Mouse (Mus musculus): ENCODE measurements at regions not wholly inside any gene's neighbourhood (a gene's known extent, or its start where the extent isn't known, plus 50 kb on each side); places are given as distances from the start of the nearest gene placed in this dataset.

DNA sequence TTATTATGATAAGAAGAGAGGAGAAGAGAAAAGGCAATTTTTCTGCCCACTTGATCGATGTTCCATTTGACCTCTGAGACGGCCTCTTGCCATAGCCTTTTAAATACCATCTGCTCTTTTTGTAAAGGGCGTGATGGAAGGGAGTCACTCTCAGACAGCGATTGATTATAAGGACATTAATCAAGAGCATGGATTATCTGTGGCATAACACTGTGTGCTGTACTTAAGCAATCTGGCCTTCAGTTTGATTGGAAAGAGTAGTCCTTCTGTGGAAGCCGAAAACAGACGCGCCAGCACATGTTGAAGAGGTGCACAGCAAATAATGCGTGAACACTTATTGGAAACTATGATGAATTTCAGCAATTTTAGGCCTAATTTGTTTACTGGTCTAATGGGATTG is 685.4 kb upstream of the Robo1 start:
- 83% methylated on average over 8 of the region's 8 CpGs for WGBS
- Histone ChIP-seq H3K4me3 (ENCODE audit: low read length) (no peak overlapping the region), H3K27ac (ENCODE audit: low read depth, low read length) (no peak overlapping the region), H3K36me3 (ENCODE audit: control insufficient read depth, insufficient read depth, low read length) (no peaks in the 10 kb centered on the region), H3K9me3 (ENCODE audit: control insufficient read depth, low read length) (no peaks in the 10 kb centered on the region), H3K4me1 (ENCODE audit: control insufficient read depth, insufficient read depth, low read length) (no peaks in the 10 kb centered on the region), H3K4me2 (replicated peaks; ENCODE audit: low read depth, low read length) (no peak overlapping the region), H3K27me3 (ENCODE audit: control insufficient read depth, insufficient read depth, low read length) (no peaks in the 10 kb centered on the region), H3K9ac (ENCODE audit: low read depth, low read length) (no peak overlapping the region)
- no peak for ATAC-seq (ENCODE audit: low FRiP score, low TSS enrichment)

DNA sequence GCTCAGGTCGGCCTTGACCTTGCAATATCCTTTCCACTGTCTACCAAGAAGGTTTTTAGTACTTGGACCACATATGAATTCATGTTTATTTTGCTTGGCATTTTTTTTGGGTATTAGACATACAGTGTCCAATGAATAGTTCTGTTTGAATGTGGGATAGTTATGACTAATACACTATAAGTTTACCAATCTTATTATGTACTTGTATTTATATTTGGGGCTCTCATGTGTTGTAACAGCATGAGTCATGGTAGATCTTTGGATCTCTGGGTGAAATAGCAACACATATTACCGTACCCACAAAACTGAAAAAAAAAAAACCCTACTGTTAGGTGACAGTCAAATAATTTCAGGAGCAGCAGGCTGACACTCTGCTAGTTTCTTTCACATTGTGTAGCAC is 667.7 kb upstream of the Robo1 start:
- Histone ChIP-seq H3K9me3 (ENCODE audit: control insufficient read depth, low read length) (no peaks in the 10 kb centered on the region), H3K4me1 (ENCODE audit: control insufficient read depth, insufficient read depth, low read length) (no peaks in the 10 kb centered on the region), H3K9ac (ENCODE audit: low read depth, low read length) (no peak overlapping the region), H3K27ac (ENCODE audit: low read depth, low read length) (no peak overlapping the region), H3K4me2 (replicated peaks; ENCODE audit: low read depth, low read length) (no peak overlapping the region), H3K36me3 (ENCODE audit: control insufficient read depth, insufficient read depth, low read length) (no peaks in the 10 kb centered on the region), H3K4me3 (ENCODE audit: low read length) (no peak overlapping the region), H3K27me3 (ENCODE audit: control insufficient read depth, insufficient read depth, low read length) (no peaks in the 10 kb centered on the region)
- 83% methylated on average over 2 of the region's 2 CpGs for WGBS
- no peak for ATAC-seq (ENCODE audit: low FRiP score, low TSS enrichment)

DNA sequence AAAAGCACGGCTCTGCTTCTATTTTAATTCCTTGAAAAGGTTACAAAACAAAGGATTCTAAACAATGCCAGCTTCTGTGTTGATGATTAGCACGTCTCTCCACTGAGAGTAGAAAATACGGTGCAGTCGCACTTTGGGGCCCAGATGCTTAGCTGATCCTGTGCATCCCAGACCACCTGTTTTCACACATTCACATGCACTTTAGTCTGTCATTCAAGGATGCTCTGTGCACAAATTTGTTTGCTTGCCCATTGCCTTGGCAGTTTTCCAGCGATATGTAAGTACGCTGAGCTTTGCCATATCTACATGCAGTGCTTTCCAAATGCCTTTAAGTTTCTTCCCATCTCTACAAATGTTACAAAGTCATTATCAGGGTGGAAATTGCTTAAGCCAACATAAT is 664.9 kb upstream of the Robo1 start:
- 89% methylated on average over 6 of the region's 6 CpGs for WGBS
- H3K4me1 ChIP-seq (ENCODE audit: control insufficient read depth, insufficient read depth, low read length) = no peaks in the 10 kb centered on the region
- no peaks in the 10 kb centered on the region for H3K36me3 ChIP-seq (ENCODE audit: control insufficient read depth, insufficient read depth, low read length)
- H3K4me2 ChIP-seq (replicated peaks; ENCODE audit: low read depth, low read length) = no peak overlapping the region
- no peak for ATAC-seq (ENCODE audit: low FRiP score, low TSS enrichment)
- no peak overlapping the region for H3K4me3 ChIP-seq (ENCODE audit: low read length)
- H3K27me3 ChIP-seq (ENCODE audit: control insufficient read depth, insufficient read depth, low read length) = no peaks in the 10 kb centered on the region
- H3K9ac ChIP-seq (ENCODE audit: low read depth, low read length) = no peak overlapping the region
- no peaks in the 10 kb centered on the region for H3K9me3 ChIP-seq (ENCODE audit: control insufficient read depth, low read length)
- H3K27ac ChIP-seq (ENCODE audit: low read depth, low read length) = no peak overlapping the region

DNA sequence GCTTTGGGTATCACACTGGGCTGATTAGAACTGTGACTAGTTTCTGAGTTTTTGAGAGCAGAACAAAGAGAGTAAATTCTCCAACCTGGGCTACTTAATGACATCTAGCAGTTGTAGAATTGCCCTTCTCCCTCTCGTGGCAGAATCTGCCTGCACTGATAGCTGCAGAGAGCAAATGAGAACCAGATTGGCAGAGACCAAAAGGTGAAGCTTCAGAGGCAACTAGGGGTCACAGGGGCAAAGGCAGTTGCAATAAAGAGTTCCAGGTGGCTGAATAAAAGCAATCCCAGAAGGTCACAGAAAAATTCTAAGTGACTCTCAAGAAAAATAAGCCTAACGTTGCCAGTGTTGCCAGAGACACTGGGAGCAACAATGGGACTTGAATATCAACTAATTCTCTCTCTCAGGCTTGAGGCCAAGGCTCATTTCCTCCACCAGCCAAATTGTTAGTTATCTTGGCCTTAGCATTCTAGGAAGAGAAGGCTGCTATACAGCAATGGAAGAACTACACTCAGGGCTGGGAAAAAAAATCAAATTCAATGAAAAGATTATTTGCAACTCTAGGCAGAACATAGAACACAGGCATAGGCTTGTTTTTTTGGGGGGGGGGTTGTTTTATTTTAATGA is 629.9 kb upstream of the Robo1 start:
- Histone ChIP-seq H3K4me1 (ENCODE audit: control insufficient read depth, insufficient read depth, low read length) (no peaks in the 10 kb centered on the region), H3K27ac (ENCODE audit: low read depth, low read length) (no peak overlapping the region), H3K36me3 (ENCODE audit: control insufficient read depth, insufficient read depth, low read length) (no peaks in the 10 kb centered on the region), H3K27me3 (ENCODE audit: control insufficient read depth, insufficient read depth, low read length) (no peaks in the 10 kb centered on the region), H3K4me3 (ENCODE audit: low read length) (no peak overlapping the region), H3K9ac (ENCODE audit: low read depth, low read length) (no peak overlapping the region), H3K9me3 (ENCODE audit: control insufficient read depth, low read length) (no peaks in the 10 kb centered on the region), H3K4me2 (replicated peaks; ENCODE audit: low read depth, low read length) (no peak overlapping the region)
- WGBS = 2% methylated on average over 2 of the region's 2 CpGs
- ATAC-seq (ENCODE audit: low FRiP score, low TSS enrichment) = no peak

DNA sequence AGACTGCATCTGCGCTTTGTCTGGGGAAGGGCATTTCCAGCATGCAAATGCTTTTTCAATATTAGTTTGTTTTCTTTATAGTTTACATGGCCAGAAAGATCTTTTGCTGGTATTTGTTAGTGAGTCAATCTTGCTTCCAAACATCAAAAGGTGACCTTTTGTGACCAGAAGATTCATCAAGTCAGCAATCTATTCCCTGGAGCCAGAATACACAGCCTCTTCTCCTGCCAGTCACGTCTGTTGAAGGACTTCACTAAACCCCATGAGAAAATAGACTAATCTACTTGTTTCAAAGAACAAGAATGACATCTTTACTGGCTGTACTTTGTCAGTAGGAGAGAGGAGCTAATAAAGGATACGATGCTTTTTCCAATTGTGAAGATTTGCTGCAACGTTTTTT is 614.6 kb upstream of the Robo1 start:
- no peak overlapping the region for H3K27ac ChIP-seq (ENCODE audit: low read depth, low read length)
- no peak overlapping the region for H3K9ac ChIP-seq (ENCODE audit: low read depth, low read length)
- no peak overlapping the region for H3K4me2 ChIP-seq (replicated peaks; ENCODE audit: low read depth, low read length)
- 45% methylated on average over 4 of the region's 4 CpGs for WGBS
- ATAC-seq (ENCODE audit: low FRiP score, low TSS enrichment) = no peak
- no peaks in the 10 kb centered on the region for H3K9me3 ChIP-seq (ENCODE audit: control insufficient read depth, low read length)
- H3K27me3 ChIP-seq (ENCODE audit: control insufficient read depth, insufficient read depth, low read length) = no peaks in the 10 kb centered on the region
- H3K4me3 ChIP-seq (ENCODE audit: low read length) = no peak overlapping the region
- no peaks in the 10 kb centered on the region for H3K4me1 ChIP-seq (ENCODE audit: control insufficient read depth, insufficient read depth, low read length)
- no peaks in the 10 kb centered on the region for H3K36me3 ChIP-seq (ENCODE audit: control insufficient read depth, insufficient read depth, low read length)

DNA sequence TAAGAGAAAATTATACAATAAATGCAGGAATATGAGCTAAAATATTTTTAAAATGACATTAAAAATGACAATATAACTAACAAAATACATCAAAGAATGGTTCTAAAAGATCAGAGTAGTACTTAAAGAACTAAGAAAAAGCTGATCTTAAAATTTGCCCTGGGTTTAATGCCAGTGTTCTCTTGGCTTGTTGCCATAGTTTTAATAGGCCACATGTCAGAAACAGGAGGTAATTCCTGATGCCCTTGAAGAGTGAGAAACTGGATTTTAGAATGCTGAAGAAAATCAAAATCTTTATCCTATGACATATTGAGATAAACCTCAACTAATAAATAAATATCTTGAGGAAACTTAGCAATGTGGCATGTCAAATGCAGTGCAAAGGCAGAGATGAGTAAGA is 602.3 kb upstream of the Robo1 start:
- Histone ChIP-seq H3K27me3 (ENCODE audit: control insufficient read depth, insufficient read depth, low read length) (no peaks in the 10 kb centered on the region), H3K27ac (ENCODE audit: low read depth, low read length) (no peak overlapping the region), H3K9me3 (ENCODE audit: control insufficient read depth, low read length) (no peaks in the 10 kb centered on the region), H3K4me1 (ENCODE audit: control insufficient read depth, insufficient read depth, low read length) (no peaks in the 10 kb centered on the region), H3K36me3 (ENCODE audit: control insufficient read depth, insufficient read depth, low read length) (no peaks in the 10 kb centered on the region), H3K4me3 (ENCODE audit: low read length) (no peak overlapping the region), H3K9ac (ENCODE audit: low read depth, low read length) (no peak overlapping the region), H3K4me2 (replicated peaks; ENCODE audit: low read depth, low read length) (no peak overlapping the region)
- ATAC-seq (ENCODE audit: low FRiP score, low TSS enrichment) = no peak

DNA sequence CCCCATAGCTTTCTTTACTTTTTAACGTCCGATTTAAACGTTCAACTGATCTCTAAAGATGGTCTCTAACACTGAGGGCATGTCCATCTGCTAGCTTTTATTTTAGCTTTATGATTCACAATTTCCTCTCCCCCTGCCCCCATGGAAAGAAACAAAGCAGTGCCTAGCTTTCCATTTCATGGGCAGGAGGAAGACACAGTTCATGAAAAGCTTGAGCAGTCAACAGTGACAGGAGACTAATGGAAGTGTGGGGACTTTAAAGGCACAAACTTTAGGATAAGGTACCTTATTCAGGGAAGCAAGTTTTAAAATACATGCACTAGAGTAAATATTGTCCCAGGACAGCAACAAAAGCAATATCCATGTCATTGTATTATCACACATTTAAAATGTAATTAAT is 598.4 kb upstream of the Robo1 start:
- Histone ChIP-seq H3K9ac (ENCODE audit: low read depth, low read length) (no peak overlapping the region), H3K4me1 (ENCODE audit: control insufficient read depth, insufficient read depth, low read length) (no peaks in the 10 kb centered on the region), H3K4me3 (ENCODE audit: low read length) (no peak overlapping the region), H3K27me3 (ENCODE audit: control insufficient read depth, insufficient read depth, low read length) (no peaks in the 10 kb centered on the region), H3K36me3 (ENCODE audit: control insufficient read depth, insufficient read depth, low read length) (no peaks in the 10 kb centered on the region), H3K27ac (ENCODE audit: low read depth, low read length) (no peak overlapping the region), H3K4me2 (replicated peaks; ENCODE audit: low read depth, low read length) (no peak overlapping the region), H3K9me3 (ENCODE audit: control insufficient read depth, low read length) (no peaks in the 10 kb centered on the region)
- 59% methylated on average over 3 of the region's 3 CpGs for WGBS
- peak; percentile 62; the same call in 1 of the 2 replicates for ATAC-seq (ENCODE audit: low FRiP score, low TSS enrichment)

DNA sequence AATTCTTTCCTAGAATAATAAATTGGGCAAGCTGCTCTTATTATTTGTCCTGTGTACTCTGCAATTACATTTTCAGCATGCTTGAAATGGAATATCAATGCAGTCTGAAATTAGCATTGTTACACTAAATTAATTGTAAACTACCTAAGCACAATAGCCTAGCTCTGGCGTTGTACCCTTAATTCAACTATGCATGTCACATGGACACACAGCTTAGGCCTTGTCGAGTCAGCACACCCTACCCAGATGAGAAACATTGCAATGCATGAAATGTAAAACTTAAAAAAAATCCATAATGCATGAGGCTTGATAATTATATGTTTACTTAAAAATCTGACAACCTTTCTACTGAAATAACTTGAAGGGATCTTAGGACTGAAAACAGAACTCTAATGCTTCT is 596.2 kb upstream of the Robo1 start:
- no peak overlapping the region for H3K4me2 ChIP-seq (replicated peaks; ENCODE audit: low read depth, low read length)
- no peak for ATAC-seq (ENCODE audit: low FRiP score, low TSS enrichment)
- WGBS = 82% methylated on average over 2 of the region's 2 CpGs
- no peaks in the 10 kb centered on the region for H3K9me3 ChIP-seq (ENCODE audit: control insufficient read depth, low read length)
- H3K27me3 ChIP-seq (ENCODE audit: control insufficient read depth, insufficient read depth, low read length) = no peaks in the 10 kb centered on the region
- no peaks in the 10 kb centered on the region for H3K4me1 ChIP-seq (ENCODE audit: control insufficient read depth, insufficient read depth, low read length)
- no peaks in the 10 kb centered on the region for H3K36me3 ChIP-seq (ENCODE audit: control insufficient read depth, insufficient read depth, low read length)
- H3K9ac ChIP-seq (ENCODE audit: low read depth, low read length) = no peak overlapping the region
- no peak overlapping the region for H3K27ac ChIP-seq (ENCODE audit: low read depth, low read length)
- no peak overlapping the region for H3K4me3 ChIP-seq (ENCODE audit: low read length)

DNA sequence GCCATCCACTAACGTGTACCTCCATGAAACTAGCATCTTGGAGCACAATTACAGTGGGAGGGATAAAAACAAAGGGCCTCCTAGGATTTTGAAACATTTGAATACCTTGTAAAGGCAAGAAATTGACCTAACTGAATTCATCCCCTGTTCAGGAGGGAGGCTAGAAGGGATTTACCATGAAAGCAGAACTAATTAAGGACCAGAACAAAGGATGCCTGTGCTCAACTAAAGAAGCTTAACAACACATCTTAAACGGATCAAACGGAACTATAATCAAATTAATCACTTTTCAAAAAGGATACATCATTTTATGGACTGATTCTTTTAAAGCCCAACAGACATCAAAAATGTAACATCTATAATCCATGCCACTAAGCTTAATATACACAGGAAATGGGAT is 590.9 kb upstream of the Robo1 start:
- no peaks in the 10 kb centered on the region for H3K4me1 ChIP-seq (ENCODE audit: control insufficient read depth, insufficient read depth, low read length)
- no peak overlapping the region for H3K4me2 ChIP-seq (replicated peaks; ENCODE audit: low read depth, low read length)
- H3K36me3 ChIP-seq (ENCODE audit: control insufficient read depth, insufficient read depth, low read length) = no peaks in the 10 kb centered on the region
- no peak for ATAC-seq (ENCODE audit: low FRiP score, low TSS enrichment)
- no peak overlapping the region for H3K27ac ChIP-seq (ENCODE audit: low read depth, low read length)
- H3K9me3 ChIP-seq (ENCODE audit: control insufficient read depth, low read length) = no peaks in the 10 kb centered on the region
- 65% methylated on average over 3 of the region's 3 CpGs for WGBS
- no peaks in the 10 kb centered on the region for H3K27me3 ChIP-seq (ENCODE audit: control insufficient read depth, insufficient read depth, low read length)
- no peak overlapping the region for H3K9ac ChIP-seq (ENCODE audit: low read depth, low read length)
- H3K4me3 ChIP-seq (ENCODE audit: low read length) = no peak overlapping the region
